Mouse (Mus musculus) liver (tissue): ENCODE measurements around the gene Myom3.
A peak's percentile ranks its signal among the peaks of the same experiment; 100 is the strongest.

Experiments used
- DNase-seq: peaks from one replicate; pipeline ENCODE4 v3.0.0-alpha.2; 2020; ENCODE audit warnings: mixed read lengths

The Myom3 gene

DNA sequence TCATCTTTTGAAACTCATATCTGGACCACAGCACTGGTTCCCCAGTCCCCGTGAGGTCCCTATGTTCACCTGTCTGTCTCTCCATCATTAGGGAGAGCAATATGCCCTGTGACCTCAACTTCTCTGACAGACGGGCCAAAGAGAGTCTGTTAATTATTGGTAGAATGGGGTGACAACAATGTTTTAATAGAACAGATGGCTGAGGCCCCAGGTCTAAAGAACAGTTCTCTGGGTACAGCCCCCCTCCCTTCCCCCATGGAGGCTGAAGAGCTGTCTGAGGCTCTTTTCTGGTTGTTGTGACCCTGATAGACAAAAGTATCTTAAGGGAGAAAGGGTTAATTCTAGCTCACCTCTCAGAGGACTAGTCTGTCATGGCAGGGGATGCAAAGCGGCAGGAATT, 58.9 kb downstream of the Myom3 start:
- DNase-seq, result no peak

- peak; percentile 31 for DNase-seq
Observed at GRCm38 (mm10) chr4:135819826-135820526, 60.5 kb downstream of the Myom3 start.

GRCm38 (mm10) chr4:135821772-135822171, 62.3 kb downstream of the Myom3 start:
- no peak for DNase-seq

DNA sequence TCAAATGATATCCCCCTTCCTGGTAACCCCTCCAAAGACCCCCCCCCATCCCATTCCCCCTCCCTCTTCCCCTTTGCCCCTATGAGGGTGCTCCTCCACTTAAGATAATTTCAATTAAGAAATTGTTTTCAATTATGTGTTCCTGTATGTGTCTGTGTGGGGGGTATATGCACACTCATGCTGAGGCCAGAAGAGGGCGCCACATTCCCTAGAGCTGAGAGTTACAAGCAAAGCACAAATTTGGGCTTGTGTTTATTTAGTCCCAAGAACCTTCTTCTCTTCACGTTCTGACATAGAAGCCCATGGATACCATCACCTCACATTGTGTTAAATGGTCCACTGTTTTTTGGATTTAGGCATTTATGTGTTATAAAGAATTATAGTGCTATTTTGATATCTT, 63.8 kb downstream of the Myom3 start:
- peak; percentile 61 for DNase-seq

DNA sequence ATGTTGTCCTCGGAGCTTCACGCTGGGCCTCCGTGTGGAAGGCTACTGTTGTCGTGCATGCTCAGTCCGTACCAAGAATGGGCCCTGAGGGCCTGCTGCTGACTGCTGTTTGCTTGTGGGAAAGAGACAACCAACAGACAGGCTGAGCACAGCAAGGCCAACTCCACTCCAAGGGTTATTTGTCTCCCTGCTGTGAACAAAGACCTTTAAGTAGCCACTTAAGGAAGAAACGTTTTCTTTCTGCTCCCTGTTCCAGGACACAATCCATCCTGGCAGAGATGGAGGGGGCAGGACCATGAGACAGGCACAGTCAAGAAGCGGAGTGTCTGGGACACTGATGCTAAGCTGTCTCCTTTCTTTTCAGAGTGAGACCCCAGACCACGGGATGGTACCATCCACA, 64.7 kb downstream of the Myom3 start:
- no peak for DNase-seq

DNA sequence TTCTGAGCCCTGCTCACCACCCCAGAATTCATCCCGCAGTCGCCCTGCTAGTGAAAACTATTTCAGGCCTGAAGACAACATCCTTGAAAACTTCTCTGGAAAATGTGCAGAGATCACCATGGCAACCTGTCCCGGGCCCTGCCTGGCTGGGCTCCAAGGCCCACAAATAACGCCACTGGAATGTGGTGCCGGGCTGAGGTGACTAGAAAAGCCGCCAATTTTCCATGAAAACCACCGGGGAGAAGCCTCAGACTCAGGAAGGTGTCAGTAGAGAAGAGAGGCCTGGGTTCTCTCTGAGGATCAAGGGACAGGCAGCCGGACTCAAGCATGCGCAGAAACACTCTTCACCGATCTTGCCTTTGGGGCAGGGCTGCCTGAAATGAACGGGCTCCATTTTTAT, 69.0 kb downstream of the Myom3 start:
- DNase-seq, result peak; percentile 50

- DNase-seq, result no peak
Observed at GRCm38 (mm10) chr4:135832070-135832469, 72.6 kb downstream of the Myom3 start.

GRCm38 (mm10) chr4:135833301-135834123, 74.0 kb downstream of the Myom3 start:
- DNase-seq, result no peak

DNA sequence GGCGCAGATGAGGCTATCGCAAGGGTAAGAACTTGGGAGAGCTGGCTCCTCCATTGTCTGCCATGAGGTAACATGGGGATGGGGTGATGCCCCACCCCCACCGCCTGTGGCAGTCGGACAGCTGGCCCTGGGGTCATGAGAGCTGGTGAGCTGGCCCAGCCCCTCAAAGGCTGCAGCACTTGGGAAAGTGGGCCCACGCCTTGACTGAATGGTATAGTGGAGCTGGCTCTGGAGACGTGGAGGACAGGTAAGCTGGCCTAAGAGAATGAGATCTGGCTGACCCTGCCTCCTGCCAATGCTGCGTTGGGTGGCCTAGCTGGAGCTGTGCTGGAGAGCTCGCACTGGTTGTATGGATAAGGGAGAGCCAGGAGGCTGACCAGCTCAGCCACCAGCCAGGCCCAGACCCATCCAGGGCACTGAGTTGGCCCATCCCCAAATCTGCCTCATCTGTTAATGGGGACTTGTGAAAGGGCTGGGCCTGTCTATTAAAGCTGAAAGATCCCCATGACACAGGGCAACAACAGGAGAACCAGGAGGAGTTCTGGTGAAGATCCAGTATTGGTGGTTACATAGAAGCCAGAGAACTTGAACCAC, 74.7 kb downstream of the Myom3 start:
- no peak for DNase-seq

- DNase-seq, result no peak
Observed at GRCm38 (mm10) chr4:135838925-135839292, 79.4 kb downstream of the Myom3 start.

DNA sequence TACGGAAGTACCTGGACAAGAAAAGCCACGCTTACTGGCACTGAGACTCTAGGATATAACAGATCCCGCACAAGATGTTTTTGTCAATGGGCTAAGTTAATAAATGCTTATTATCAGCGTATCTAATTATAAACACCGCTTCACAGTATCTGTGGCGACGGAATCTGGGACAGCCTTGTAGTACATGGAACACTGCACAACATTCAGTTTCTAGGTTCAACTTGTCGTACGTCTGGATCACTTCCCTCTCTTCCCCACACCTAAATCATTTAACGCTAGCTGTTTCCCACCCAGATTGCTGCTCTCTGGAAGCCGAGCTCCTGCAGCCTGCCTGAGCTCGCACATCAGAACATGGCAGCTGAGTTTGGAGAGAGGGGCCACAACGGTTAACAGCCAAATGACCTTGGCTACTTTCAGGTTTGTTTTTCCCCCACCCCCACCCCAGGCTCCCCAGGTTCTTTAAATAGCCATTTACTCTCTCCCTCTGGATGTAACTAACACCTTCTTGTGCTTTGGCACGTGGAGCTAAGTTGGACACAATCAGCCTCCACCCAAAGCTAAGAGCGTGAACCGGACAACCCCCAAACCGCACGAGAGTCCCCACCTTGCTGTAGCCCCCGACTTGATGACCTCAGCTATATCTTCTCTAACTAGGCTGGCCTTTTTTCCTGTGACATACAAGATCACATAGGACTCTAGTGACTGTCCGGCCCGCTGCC, 79.9 kb downstream of the Myom3 start:
- no peak for DNase-seq

DNA sequence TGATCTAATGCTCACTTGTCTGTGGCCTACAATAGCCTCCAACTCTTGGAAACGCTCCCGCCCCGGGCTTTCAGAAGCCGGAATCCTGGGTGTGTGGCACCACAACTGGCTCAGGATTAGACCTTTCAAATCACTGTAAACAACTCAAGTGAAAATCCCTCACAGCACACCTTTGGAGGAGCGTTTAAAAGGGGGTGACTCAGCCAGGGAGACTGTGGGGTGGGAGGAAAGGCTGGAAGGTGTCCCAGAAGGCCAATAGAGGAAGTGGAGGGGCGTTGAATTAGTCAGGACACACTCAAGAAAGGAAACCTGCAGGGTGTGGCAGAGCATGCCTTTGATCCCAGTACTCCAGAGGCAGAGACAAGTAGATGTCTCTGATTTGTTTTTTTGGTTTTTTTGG, 84.9 kb downstream of the Myom3 start:
- DNase-seq, result no peak

DNA sequence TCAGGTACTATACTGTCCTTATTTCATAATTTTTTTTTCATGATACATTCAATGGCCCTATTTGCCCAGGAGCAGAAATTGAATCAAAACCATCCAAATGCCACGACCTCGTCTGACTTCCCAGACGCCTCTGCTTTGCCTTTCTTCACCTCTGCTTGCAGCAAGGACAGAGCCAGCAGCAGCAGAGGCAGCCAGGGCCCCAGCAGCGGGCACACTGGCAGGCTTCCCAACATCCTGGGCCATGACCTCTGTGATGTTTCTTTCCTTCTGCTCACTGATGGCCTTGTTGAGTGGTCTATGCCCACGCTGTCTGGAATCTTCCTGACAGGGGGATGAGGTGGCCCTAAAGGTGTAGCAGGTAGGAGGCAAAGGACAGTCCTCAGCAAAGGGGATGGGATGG, 88.1 kb downstream of the Myom3 start:
- no peak for DNase-seq

DNA sequence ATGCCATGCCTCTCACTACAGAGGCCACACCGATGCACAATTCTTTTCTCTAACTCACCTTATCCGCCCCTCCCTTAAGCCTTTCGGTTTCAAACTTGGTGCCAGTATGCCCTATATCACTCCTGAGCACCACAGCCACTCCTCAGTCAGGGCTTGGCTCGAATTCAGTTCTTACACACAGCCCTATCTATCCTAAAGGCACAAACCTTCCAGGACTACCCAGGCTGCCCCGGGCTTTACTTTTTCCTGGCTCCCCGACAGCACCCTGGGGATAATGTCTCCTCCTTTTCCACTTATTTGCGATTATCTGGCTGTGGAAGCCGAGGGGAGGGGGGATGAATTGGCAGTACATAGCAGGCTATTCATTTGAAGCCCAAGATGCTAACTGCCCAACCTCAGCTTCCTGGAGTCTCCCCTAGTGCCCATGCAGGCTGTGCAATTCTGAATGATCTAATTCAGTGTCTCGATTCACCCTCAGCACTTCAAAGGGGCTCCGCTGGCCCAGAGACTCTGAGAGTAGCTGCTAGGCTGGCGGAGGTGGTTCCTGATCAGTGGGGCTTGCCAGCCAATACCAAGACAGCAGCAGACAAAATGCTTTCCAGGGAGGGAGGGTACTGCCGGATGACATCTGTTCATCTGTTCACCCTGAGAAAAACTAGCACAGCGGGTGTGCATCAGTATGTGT, 91.0 kb downstream of the Myom3 start:
- DNase-seq, result peak; percentile 43

- peak; percentile 88 for DNase-seq
Observed at GRCm38 (mm10) chr4:135851942-135852341, 92.4 kb downstream of the Myom3 start.

GRCm38 (mm10) chr4:135853987-135854546, 94.6 kb downstream of the Myom3 start:
- no peak for DNase-seq

- no peak for DNase-seq
Observed at GRCm38 (mm10) chr4:135854630-135855029, 95.1 kb downstream of the Myom3 start.

GRCm38 (mm10) chr4:135855080-135855479, 95.6 kb downstream of the Myom3 start:
- peak; percentile 64 for DNase-seq

DNA sequence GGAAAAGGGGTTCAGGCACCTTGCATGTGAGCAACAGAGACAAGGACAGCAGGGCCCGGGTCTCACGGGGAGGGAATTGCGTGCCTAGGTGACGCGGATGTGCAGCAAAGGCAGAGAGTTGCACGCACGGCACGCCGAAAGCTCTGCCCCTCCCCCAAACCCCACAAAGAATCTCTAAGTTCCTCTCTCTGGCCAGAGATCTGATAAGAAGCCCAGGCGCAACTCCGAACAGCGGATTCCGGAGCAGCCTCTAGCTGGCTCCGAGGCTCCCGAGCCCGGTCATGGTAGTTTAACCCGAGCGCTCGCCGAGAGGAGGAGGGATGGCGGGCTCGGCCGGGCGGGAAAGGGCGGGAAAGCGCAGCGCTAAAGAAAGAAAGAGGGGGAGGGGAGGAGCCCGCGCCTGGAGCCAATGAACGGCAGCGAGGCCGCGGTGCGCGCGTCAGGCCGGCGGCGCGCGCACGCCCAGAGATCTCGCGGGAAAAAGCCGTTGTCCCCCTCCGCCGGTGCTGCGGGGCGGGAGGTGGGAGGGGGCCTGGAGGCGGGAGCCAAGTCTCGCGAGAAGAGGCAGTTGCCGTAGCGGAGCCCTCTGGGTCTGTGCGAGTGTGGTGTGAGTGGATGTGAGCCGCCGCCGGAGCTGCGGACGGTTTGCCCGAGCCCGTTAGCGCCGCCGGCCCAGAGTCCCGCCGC, 96.2 kb downstream of the Myom3 start, which contains the start of gene Srsf10:
Gene Srsf10, plus strand, starts transcription at position 212 of the 687 bp plus-strand sequence.
- peak; percentile 98 for DNase-seq

DNA sequence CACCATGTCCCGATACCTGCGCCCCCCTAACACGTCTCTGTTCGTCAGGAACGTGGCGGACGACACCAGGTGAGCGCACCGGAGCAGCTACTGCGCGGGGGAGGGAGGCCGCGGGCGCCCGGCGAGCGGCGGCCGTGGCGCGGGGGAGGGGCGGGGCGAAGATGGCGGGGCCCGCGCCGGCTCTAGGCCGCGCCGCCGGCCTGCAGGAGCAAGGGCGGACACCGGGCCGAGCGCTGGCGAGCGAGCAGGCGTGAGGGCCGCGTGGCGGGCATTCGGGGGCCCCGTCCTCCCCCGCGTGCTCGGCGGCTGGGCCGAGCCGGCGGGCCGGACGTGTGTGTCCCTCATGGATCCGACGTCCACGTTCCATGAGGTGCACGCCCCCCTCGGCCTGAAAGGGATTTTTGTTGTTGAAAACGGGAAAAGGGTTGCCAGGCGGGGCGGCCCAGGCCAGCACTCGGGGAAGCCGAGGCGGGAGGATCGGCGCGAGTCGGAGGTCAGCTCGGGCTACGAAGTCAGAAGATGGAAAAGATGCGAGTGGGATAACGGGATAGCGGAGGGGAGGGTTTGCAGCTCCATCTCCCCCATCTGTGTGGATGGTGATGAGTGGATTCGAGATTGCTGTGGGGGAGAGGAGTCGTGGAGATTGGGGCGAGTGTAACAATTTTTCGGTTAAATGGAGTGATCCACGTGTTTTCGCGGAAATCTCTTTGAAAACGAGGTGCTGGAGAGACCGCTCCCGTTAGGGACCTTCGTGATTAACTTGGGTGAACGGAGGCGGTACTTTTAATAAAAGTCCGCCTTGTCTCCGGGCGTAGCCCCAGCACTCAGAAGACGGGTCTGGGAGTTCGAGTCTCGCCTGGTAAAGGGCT, 96.9 kb downstream of the Myom3 start:
- DNase-seq, result peak; percentile 65
